Mouse (Mus musculus) CH12.LX (cell line): ENCODE results near the gene Bcl2l12.

ENCODE experiments used
- KAT2A ChIP-seq: IDR thresholded peaks from 2 replicates; pipeline ENCODE4 v1.6.1; 2012; ENCODE audit warnings: low read length, improper control_type of control experiment, inconsistent platforms; ENCODE audit not compliant: insufficient replicate concordance
- UBTF ChIP-seq: IDR thresholded peaks from 2 replicates; pipeline ENCODE4 v1.6.1; 2012; ENCODE audit warnings: low read depth, mild to moderate bottlenecking, inconsistent platforms, low read length, improper control_type of control experiment, moderate library complexity

DNA sequence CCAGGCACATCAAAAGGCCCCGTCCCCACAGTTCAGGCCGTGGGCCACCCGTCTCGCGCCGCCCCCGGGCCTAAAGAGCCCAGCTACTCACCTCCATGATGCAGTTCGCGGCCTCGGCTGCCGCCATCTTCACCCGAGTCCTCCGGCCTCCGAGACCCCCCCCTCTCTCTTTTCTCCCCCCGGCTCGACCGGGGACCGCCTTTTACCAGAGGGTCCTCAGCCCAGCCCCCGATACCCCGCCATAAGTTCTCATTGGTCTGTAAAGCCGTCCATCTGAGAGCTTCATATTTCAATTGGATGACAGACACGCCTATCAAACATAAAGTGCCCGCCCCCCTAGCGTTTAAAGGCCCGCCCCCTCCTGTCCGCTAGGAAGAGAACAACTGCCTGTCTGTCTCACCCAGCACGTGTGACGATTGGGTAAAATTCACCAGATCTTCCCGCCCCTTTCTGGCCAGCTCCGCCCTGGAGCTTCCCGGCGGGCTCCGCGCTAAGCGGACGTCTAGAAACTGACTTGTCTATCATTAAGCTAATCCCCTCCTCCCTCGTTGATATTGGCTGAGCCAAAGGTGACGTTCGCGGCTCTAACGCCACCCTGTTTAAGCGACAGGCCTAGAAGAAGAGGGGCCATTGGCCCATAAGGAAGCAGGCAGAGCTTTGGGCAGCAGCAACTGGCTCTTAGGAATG, 12.2 kb downstream of the Bcl2l12 start, which contains the start of gene Prmt1:
- TF ChIP-seq UBTF (no peak), KAT2A (0 out of 2 replicates have a peak, but pooled peaks have one; percentile 64)
